Mouse (Mus musculus) c-Kit-positive CD71-positive TER-119-negative erythroid progenitor cells, embryonic 14.5 days (primary cell): ENCODE measurements around the gene Gm10300.

ENCODE experiments used
- DNase-seq: peaks from one replicate; pipeline ENCODE4 v3.0.0-alpha.2; 2013; ENCODE audit warnings: low read depth

Gm10300 gene

GRCm38 (mm10) chr4:132078296-132078714 lies 3.8 kb downstream of the Gm10300 start:
- no peak for DNase-seq

- no peak for DNase-seq
These were observed 5.2 kb downstream of the Gm10300 start for GRCm38 (mm10) chr4:132079555-132080275.

GRCm38 (mm10) chr4:132080492-132080983 lies 6.0 kb downstream of the Gm10300 start:
- DNase-seq: no peak

- DNase-seq: no peak
These were observed 10.6 kb downstream of the Gm10300 start for GRCm38 (mm10) chr4:132085114-132085513.

GRCm38 (mm10) chr4:132088921-132089320 lies 14.4 kb downstream of the Gm10300 start:
- DNase-seq: no peak

DNA sequence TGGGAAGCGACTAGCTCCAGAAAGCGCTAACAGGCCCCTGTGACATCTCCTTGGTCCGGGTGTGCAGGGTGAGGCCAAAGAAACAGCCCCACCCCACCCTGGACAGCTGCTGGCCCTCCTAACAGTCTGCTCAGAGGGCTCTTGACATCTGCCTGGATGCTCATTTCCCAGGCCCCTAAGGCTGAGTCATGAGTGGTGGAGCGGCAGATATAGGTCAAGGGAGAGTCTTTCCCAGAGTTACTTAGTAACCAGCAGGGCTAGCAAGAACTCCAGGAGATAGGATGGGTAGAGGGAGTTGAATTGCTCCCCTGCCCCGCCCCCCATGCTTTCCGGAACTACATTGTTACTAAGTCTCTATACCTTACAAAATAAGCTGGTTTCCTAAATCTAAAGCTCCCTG lies 18.6 kb downstream of the Gm10300 start:
- no peak for DNase-seq

- DNase-seq: no peak
These were observed 19.4 kb downstream of the Gm10300 start for GRCm38 (mm10) chr4:132093928-132094327.

DNA sequence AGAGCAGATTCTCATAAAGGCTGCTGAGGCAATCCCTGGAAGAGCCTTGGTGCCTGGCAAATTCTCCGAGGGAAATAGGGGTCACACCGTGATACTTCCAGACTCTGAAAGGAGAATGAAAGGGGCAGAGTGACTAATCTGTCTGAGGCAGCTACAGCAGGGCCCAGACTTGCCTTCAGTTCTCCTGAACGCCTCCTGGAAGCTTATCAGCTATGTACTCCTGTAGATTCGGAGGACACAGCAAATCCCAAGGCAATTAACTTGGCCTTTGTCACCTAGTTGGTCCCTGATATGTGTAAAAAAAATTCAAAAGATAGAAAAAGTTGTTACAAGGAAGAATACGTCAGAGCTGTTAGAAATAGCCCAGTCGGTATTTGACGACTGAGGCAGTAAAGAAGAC lies 20.5 kb downstream of the Gm10300 start:
- no peak for DNase-seq

DNA sequence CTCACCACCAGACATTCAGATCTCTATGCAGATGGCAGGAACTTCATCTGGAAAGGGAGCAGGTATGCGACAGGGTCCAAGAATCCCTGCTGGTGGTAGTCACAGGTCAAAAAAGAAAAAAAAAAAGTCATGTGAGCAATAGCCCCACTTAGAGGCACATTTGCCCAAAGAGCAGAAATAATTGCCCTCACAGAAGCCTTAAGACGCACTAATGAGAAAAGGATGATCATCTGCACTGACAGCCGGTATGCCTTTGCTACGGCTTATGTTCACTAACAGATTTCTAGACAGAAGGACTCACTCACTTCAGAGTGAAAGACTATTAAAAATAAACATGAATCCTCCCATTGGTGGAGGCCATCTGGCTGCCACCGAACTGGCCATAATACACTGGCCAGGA lies 25.1 kb downstream of the Gm10300 start:
- DNase-seq: no peak

- no peak for DNase-seq
These were observed 26.7 kb downstream of the Gm10300 start for GRCm38 (mm10) chr4:132101152-132101551.

- no peak for DNase-seq
These were observed 33.7 kb downstream of the Gm10300 start for GRCm38 (mm10) chr4:132108221-132108620.

DNA sequence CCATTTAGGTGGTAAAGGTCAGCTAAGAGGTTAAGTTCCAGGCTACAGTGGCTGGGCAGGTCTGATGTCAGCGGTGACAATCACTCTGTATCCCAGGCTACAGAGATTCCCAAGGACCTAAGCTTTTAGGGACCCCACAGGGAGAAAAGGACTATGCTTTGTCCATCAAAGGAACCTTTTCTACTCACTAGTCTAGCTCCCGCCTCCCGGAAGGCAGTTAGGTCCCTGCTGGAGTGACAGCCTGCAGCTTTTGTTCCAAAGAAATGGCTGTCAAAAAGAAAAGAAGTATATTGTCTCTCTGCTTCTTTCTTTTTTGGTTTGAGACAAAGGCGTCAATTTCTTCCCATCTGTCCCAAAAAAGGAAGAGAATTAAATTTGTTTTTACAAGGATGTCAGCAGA lies 36.7 kb downstream of the Gm10300 start:
- no peak for DNase-seq

GRCm38 (mm10) chr4:132113411-132114095 lies 39.1 kb downstream of the Gm10300 start:
- no peak for DNase-seq

DNA sequence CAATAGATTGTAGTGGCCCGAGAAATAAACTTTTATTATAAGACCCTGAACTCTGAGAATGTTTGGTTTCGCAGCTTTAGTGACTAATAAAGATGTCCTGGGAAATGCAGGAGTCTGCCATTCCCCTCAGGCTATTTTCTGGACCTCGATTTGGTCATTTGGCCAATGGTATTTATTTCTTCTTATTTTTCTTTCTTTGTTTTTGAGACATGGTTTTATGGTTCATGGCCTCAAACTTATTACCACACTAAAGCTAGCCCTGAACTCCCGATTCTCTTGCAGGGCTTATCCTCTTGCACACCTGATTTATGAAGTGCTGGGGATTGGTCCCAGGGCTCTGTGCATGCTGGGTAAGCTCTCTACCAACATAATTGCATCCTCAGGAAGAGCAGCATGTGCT lies 41.8 kb downstream of the Gm10300 start:
- DNase-seq: no peak

- no peak for DNase-seq
These were observed 45.1 kb downstream of the Gm10300 start for GRCm38 (mm10) chr4:132119566-132119965.

GRCm38 (mm10) chr4:132121674-132122073 lies 47.2 kb downstream of the Gm10300 start:
- no peak for DNase-seq

GRCm38 (mm10) chr4:132123166-132123565 lies 48.7 kb downstream of the Gm10300 start:
- DNase-seq: no peak
